Mouse (Mus musculus) testis, postnatal 10 days (tissue): ENCODE data around the gene Ppp1r1b.
"Not testable (repeated sequence)": the region's sequence is repeated elsewhere in the genome, so short reads cannot be mapped to it uniquely, and the experiment has no call there.

ENCODE experiments used
- DNase-seq: peaks from one replicate; pipeline ENCODE4 v3.0.0; 2021; ENCODE audit warnings: low spot score

The Ppp1r1b gene

GRCm38 (mm10) chr11:98372406-98372805, 24.2 kb downstream of the Ppp1r1b start:
- peak; percentile 75 for DNase-seq

- DNase-seq: no peak
Measured at GRCm38 (mm10) chr11:98373244-98373643, 25.0 kb downstream of the Ppp1r1b start.

GRCm38 (mm10) chr11:98374266-98374665, 26.1 kb downstream of the Ppp1r1b start:
- no peak for DNase-seq

GRCm38 (mm10) chr11:98376756-98377155, 28.6 kb downstream of the Ppp1r1b start:
- no peak for DNase-seq

- peak; percentile 45 for DNase-seq
Measured at GRCm38 (mm10) chr11:98377787-98378186, 29.6 kb downstream of the Ppp1r1b start.

- DNase-seq: peak; percentile 47
Measured at GRCm38 (mm10) chr11:98379379-98379778, 31.2 kb downstream of the Ppp1r1b start.

- DNase-seq: peak; percentile 56
Measured at GRCm38 (mm10) chr11:98380106-98380505, 31.9 kb downstream of the Ppp1r1b start.

- DNase-seq: peak; percentile 53
Measured at GRCm38 (mm10) chr11:98381651-98382050, 33.4 kb downstream of the Ppp1r1b start.

GRCm38 (mm10) chr11:98382405-98382804, 34.2 kb downstream of the Ppp1r1b start:
- not testable (repeated sequence) for DNase-seq

- DNase-seq: no peak
Measured at GRCm38 (mm10) chr11:98383261-98384030, 35.2 kb downstream of the Ppp1r1b start, which contains the start of gene Tcap. Tcap (plus strand) TSS chr11:98383811.

- no peak for DNase-seq
Measured at GRCm38 (mm10) chr11:98384216-98384615, 36.0 kb downstream of the Ppp1r1b start.

GRCm38 (mm10) chr11:98384721-98385637, 36.8 kb downstream of the Ppp1r1b start:
- DNase-seq: peak; percentile 50

GRCm38 (mm10) chr11:98385638-98386585, 37.7 kb downstream of the Ppp1r1b start, which contains the start of gene Pnmt:
Pnmt (plus strand) TSS chr11:98386450.
- DNase-seq: no peak

GRCm38 (mm10) chr11:98386596-98386995, 38.4 kb downstream of the Ppp1r1b start:
- DNase-seq: peak; percentile 48

GRCm38 (mm10) chr11:98387056-98387577, 38.9 kb downstream of the Ppp1r1b start:
- no peak for DNase-seq

- DNase-seq: no peak
Measured at GRCm38 (mm10) chr11:98388282-98388681, 40.1 kb downstream of the Ppp1r1b start.

- peak; percentile 75 for DNase-seq
Measured at GRCm38 (mm10) chr11:98389221-98389780, 41.1 kb downstream of the Ppp1r1b start.

GRCm38 (mm10) chr11:98390141-98390540, 41.9 kb downstream of the Ppp1r1b start:
- peak; percentile 47 for DNase-seq

GRCm38 (mm10) chr11:98392034-98392433, 43.8 kb downstream of the Ppp1r1b start:
- DNase-seq: no peak

GRCm38 (mm10) chr11:98392645-98393044, 44.4 kb downstream of the Ppp1r1b start:
- no peak for DNase-seq

- peak; percentile 82 for DNase-seq
Measured at GRCm38 (mm10) chr11:98393317-98393716, 45.1 kb downstream of the Ppp1r1b start.
